14 mouse cellular contexts compared by ENCODE assay signal in genomic region chr7:116462114-116462513, GRCm38 (mm10). TPM values are rescaled to one million over a fixed set of nuclear protein-coding genes. Genes with fewer than 3 reads are reported as not detected.
DNase-seq lines count a peak whose midpoint lies in the region; ATAC-seq and TF ChIP-seq lines count a peak whose summit lies in the region.
"Had no signal": no experiment of that assay in that cellular context is flagged by ENCODE, and none has a peak within 500 bp of the region (broad histone marks: within the 10 kb centered on the region; RNA-seq: fewer than 3 reads in every experiment).

No protein-coding gene starts in this region.

- H3K79me2 ChIP-seq in C2C12 (ENCODE audit: control insufficient read depth, insufficient read depth) = no peaks in the 10 kb centered on the region

- WGBS in embryonic facial prominence, embryonic 15.5 days = 33% methylated on average over 8 of the region's 8 CpGs
- 67% methylated on average over 8 of the region's 8 CpGs for whole genome bisulfite sequencing in neural tube, embryonic 15.5 days

- H3K27me3 ChIP-seq in C2C12 (ENCODE audit: control insufficient read depth, insufficient read depth, insufficient read length) = no peaks in the 10 kb centered on the region
- no peaks in the 10 kb centered on the region for H3K27me3 ChIP-seq in embryonic facial prominence, embryonic 15.5 days
- no peaks in the 10 kb centered on the region for H3K27me3 ChIP-seq in neural tube, embryonic 15.5 days (replicated peaks)
- H3K27me3 ChIP-seq: neural tube, embryonic 13.5 days had no signal

- H3K79me3 ChIP-seq in C2C12 (ENCODE audit: low read depth) = no peaks in the 10 kb centered on the region

- ATAC-seq in embryonic facial prominence, embryonic 15.5 days (ENCODE audit: insufficient number of reproducible peaks, low FRiP score, low TSS enrichment, low read depth) = no peak
- no peak for ATAC-seq in neural tube, embryonic 15.5 days (ENCODE audit: low FRiP score)
- no peak for ATAC-seq in inflammation-experienced regulatory T-cells, adult 6 months
- ATAC-seq: midbrain, embryonic 16.5 days had no signal

- peak; percentile 5 for DNase-seq in embryo, embryonic 11 days
- DNase-seq in embryo, embryonic 10.5 days (ENCODE audit: low spot score) = no peak
- peak; percentile 30 for DNase-seq in lung, postnatal 25 days (ENCODE audit: low spot score)
- no peak for DNase-seq in gastrocnemius, postnatal 14 days
- DNase-seq: cerebellum, adult 2 months; heart, postnatal 10 days; right cerebral cortex, postnatal 14 days had no signal

- H3ac ChIP-seq in C2C12 (ENCODE audit: control insufficient read depth, insufficient read length, low read depth) = no peak overlapping the region

- no peaks in the 10 kb centered on the region for H3K36me3 ChIP-seq in C2C12 (ENCODE audit: control insufficient read depth, insufficient read depth)
- H3K36me3 ChIP-seq in embryonic facial prominence, embryonic 15.5 days = no peaks in the 10 kb centered on the region
- H3K36me3 ChIP-seq in neural tube, embryonic 15.5 days = no peaks in the 10 kb centered on the region
- H3K36me3 ChIP-seq: neural tube, embryonic 13.5 days had no signal

- H3K9me3 ChIP-seq in embryonic facial prominence, embryonic 15.5 days (replicated peaks) = no peaks in the 10 kb centered on the region
- H3K9me3 ChIP-seq in neural tube, embryonic 15.5 days (replicated peaks) = no peaks in the 10 kb centered on the region
- H3K9me3 ChIP-seq: neural tube, embryonic 13.5 days had no signal

- no peak overlapping the region for H3K4me2 ChIP-seq in embryonic facial prominence, embryonic 15.5 days (replicated peaks)
- no peak overlapping the region for H3K4me2 ChIP-seq in neural tube, embryonic 15.5 days
- H3K4me2 ChIP-seq: neural tube, embryonic 13.5 days had no signal

- TF ChIP-seq CTCF in C2C12 (IDR thresholded peaks at IDR 0.05; ENCODE audit: control insufficient read depth, insufficient read depth, insufficient read length) = no peak

- no peaks in the 10 kb centered on the region for H3K4me1 ChIP-seq in embryonic facial prominence, embryonic 15.5 days
- H3K4me1 ChIP-seq in neural tube, embryonic 15.5 days = no peaks in the 10 kb centered on the region
- H3K4me1 ChIP-seq: neural tube, embryonic 13.5 days had no signal

- H3K9ac ChIP-seq in embryonic facial prominence, embryonic 15.5 days = no peak overlapping the region
- no peak overlapping the region for H3K9ac ChIP-seq in neural tube, embryonic 15.5 days (replicated peaks)
- H3K9ac ChIP-seq: neural tube, embryonic 13.5 days had no signal

- intact Hi-C loops in gastrocnemius, postnatal 14 days (cut with DNase I; ENCODE audit: low total_unique reads) = loop anchor here (10.0 kb wide), 1 partner anchor 143 kb away; no protein-coding TSS in a partner anchor

- H3K27ac ChIP-seq in embryonic facial prominence, embryonic 15.5 days (replicated peaks) = peak overlapping the region; percentile 22; the same call in 1 of the 2 replicates
- no peak overlapping the region for H3K27ac ChIP-seq in neural tube, embryonic 15.5 days (replicated peaks)
- H3K27ac ChIP-seq: kidney, postnatal 0 days; neural tube, embryonic 13.5 days had no signal

- no peak overlapping the region for H3K4me3 ChIP-seq in C2C12 (ENCODE audit: insufficient read depth, poor library complexity, severe bottlenecking)
- no peak overlapping the region for H3K4me3 ChIP-seq in embryonic facial prominence, embryonic 15.5 days (replicated peaks)
- H3K4me3 ChIP-seq in neural tube, embryonic 15.5 days (replicated peaks) = no peak overlapping the region
- H3K4me3 ChIP-seq: neural tube, embryonic 13.5 days had no signal

TF ChIP-seq in C2C12, 6 proteins besides CTCF, POLR2A, EP300 and RAD21:
- peak; percentile 62 for TF ChIP-seq CEBPB (IDR thresholded peaks at IDR 0.05; ENCODE audit: low read depth)
- no peak for TF ChIP-seq MYOG (IDR thresholded peaks at IDR 0.05; ENCODE audit: control insufficient read depth, extremely low read depth, insufficient read length)
- no peak for TF ChIP-seq USF1 (IDR thresholded peaks at IDR 0.05; ENCODE audit: low read depth)
- peak; percentile 22 for TF ChIP-seq MYOD1 (IDR thresholded peaks at IDR 0.05; ENCODE audit: control insufficient read depth, insufficient read length, low read depth)

RNA-seq across cellular contexts. Expression of gene Pik3c2a, which starts 18.9 kb away (rescaled TPM):
- 4.1 TPM for polyA plus RNA-seq in C2C12 (2012; fragmentation: generic; extraction: Trizol)
- polyA plus RNA-seq in embryonic facial prominence, embryonic 15.5 days (2015; fragmentation: Nextera tagmentation; extraction: Ambion mirVana) = 21.2 and 21.9 TPM in 2 replicates
- 16.4 and 17.2 TPM in 2 replicates for polyA plus RNA-seq in neural tube, embryonic 15.5 days (2015; fragmentation: Nextera tagmentation; extraction: Ambion mirVana)
- polyA plus RNA-seq in inflammation-experienced regulatory T-cells, adult 6 months (2017; shearing (Covaris generic)) = 10 to 100 TPM; 60.3 to 94.3 (median 64.7) TPM
- total RNA-seq in gastrocnemius, postnatal 14 days (2021) = 10 to 100 TPM; 10.1 to 10.3 TPM

RNA-seq across cellular contexts. Expression of gene Nucb2, which starts 42.1 kb away (rescaled TPM):
- polyA plus RNA-seq in C2C12 (2012; fragmentation: generic; extraction: Trizol) = 5.0 TPM
- polyA plus RNA-seq in embryonic facial prominence, embryonic 15.5 days (2015; fragmentation: Nextera tagmentation; extraction: Ambion mirVana) = 31.1 and 34.7 TPM in 2 replicates
- polyA plus RNA-seq in neural tube, embryonic 15.5 days (2015; fragmentation: Nextera tagmentation; extraction: Ambion mirVana) = 25.0 and 29.8 TPM in 2 replicates
- 10 to 100 TPM in 2 of 3 experiments, 1 to 10 TPM in 1; 8.1 to 25.8 (median 24.9) TPM for polyA plus RNA-seq in inflammation-experienced regulatory T-cells, adult 6 months (2017; shearing (Covaris generic))
- 10 to 100 TPM; 11.5 to 13.5 TPM for total RNA-seq in gastrocnemius, postnatal 14 days (2021)

Comparison
In these comparisons a context has a peak if more than half of its experiments do, and no peak if none do; other contexts are left out.
1. DNase-seq: peak in embryo, embryonic 11 days (single experiment) and lung, postnatal 25 days (single experiment); none in embryo, embryonic 10.5 days (single experiment) and gastrocnemius, postnatal 14 days (single experiment).